Mouse (Mus musculus) cortical plate, adult 2 months (tissue): ENCODE data around the gene Cfap299.

Source experiments
- CTCF ChIP-seq: fragments of 200-500 bp; IDR thresholded peaks from 2 replicates; pipeline ENCODE4 v1.5.1; 2011; ENCODE audit warnings: mild to moderate bottlenecking, control low read depth, low read length; ENCODE audit not compliant: insufficient read depth; ENCODE audit errors: extremely low read depth
- POLR2A ChIP-seq: fragments of 200-500 bp; IDR thresholded peaks from 2 replicates; pipeline ENCODE4 v1.6.1; 2011; ENCODE audit warnings: mild to moderate bottlenecking, low read length, control low read depth; ENCODE audit not compliant: insufficient read depth; ENCODE audit errors: extremely low read depth

GRCm38 (mm10) chr5:98696336-98696735, 367.2 kb downstream of the Cfap299 start:
- TF ChIP-seq POLR2A (no peak), CTCF (no peak)
